Mouse (Mus musculus): ENCODE results near the gene Gm17174.
"Not testable (repeated sequence)": the region's sequence is repeated elsewhere in the genome, so short reads cannot be mapped to it uniquely, and the experiment has no call there.

The Gm17174 gene

GRCm38 (mm10) chr14:51592039-51592438 lies at the start of gene Gm17174:
Gm17174 (minus strand) TSS chr14:51592139.
- DNase-seq = not testable (repeated sequence)

GRCm38 (mm10) chr14:51635566-51635965 lies 43.6 kb upstream of the Gm17174 start, which contains the start of gene Gm4181:
Gm4181 (minus strand) TSS chr14:51635666.
- not testable (repeated sequence) for DNase-seq

- peak; percentile 3 to 15 for DNase-seq
Observed at GRCm38 (mm10) chr14:51632426-51632825, 40.5 kb upstream of the Gm17174 start.

- DNase-seq = no peak
Observed at GRCm38 (mm10) chr14:51611210-51611609, 19.3 kb upstream of the Gm17174 start, which contains the start of gene Gm17078. Gm17078 (minus strand) TSS chr14:51611310.

- not testable (repeated sequence) for DNase-seq
Observed at GRCm38 (mm10) chr14:51573963-51574362, 18.0 kb downstream of the Gm17174 start, which contains the start of gene Gm17175. Gm17175 (minus strand) TSS chr14:51574063.

GRCm38 (mm10) chr14:51552490-51552889 lies 39.4 kb downstream of the Gm17174 start, which contains the start of gene Gm5622:
Gm5622 (plus strand) TSS chr14:51552790.
- DNase-seq = no peak
